Mouse (Mus musculus) adrenal gland, postnatal 25 days (tissue): ENCODE data around the gene Prkca. TPM values are rescaled to one million over a fixed set of nuclear protein-coding genes. Genes with fewer than 3 reads are reported as not detected.

Experiments used
- DNase-seq: peaks from one replicate; pipeline ENCODE4 v3.0.0; 2021; ENCODE audit warnings: mixed read lengths
- microRNA-seq, 2 experiments: library from miRNA; unstranded; fragments of <30 nt; microRNA quantifications; one replicate each; pipeline ENCODE4 v1.2.0; 2021
- total RNA-seq: library from RNA; stranded (reverse); gene quantifications from 2 replicates; pipeline ENCODE4 v1.2.3, GENCODE M21; 2021

Gene Prkca
- total RNA-seq, 1 experiment from 2014 or later: 7.8 TPM

- no peak for DNase-seq
These were observed 412.0 kb downstream of the Prkca start for GRCm38 (mm10) chr11:107931721-107932120.

GRCm38 (mm10) chr11:107931288-107931687, 412.4 kb downstream of the Prkca start:
- no peak for DNase-seq

DNA sequence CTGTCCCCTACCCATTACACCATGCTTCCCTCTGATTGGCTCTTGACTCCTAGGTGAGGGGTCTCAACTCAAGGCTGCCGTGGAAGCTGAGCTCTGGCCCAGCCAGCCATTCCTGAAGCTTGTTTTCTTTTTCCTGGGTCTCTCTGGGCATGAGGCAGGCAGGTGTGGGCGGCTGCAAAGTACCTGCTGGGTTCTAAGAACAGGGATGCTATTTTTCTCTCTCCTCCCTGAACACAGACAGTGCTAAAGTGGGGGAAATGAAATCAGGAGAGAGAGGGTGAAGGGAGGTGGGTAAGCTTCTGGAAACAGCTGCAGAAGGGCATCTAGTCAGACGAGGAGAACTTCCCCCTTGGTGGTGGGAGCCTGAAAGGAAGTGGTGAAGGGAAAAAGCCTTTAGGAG, 414.0 kb downstream of the Prkca start:
- DNase-seq: no peak

DNA sequence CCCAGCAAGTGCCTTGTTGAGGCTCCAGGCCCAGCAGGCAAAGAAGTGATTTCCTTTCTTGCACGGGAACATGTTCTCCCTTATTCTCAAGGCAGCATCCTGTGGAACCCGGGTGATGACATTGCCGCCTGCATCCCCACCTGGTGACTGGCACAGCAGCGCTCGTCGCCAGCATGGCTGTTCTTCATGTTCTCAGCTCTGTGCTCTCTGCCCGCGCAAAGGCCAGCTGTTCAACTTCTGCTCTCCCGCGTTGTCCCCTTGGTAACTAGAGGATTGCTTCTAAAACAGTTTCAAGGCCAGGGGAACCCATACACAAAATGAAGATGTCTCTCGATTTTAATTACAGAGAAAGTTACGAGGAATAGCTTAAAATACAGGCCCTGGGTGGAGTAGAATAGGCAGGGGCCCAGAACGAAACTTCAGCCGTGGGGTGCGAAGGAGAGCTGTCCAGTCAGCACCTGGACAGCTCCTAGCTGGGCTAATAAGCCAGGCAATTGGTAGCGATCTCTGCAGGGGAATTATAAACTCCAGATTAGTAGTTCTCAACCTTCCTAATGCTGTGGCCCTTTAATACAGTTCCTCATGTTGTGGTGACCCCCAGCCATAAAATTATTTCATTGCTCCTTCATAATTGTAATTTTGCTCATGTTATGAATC, 423.7 kb downstream of the Prkca start:
- peak; percentile 25 for DNase-seq

- DNase-seq: no peak
These were observed 425.9 kb downstream of the Prkca start for GRCm38 (mm10) chr11:107917721-107918235.

GRCm38 (mm10) chr11:107914634-107915226, 429.0 kb downstream of the Prkca start, which contains the start of gene Cacng5:
Gene Cacng5 (minus strand): TSS chr11:107915055.
- peak; percentile 24 for DNase-seq

GRCm38 (mm10) chr11:107913317-107913716, 430.4 kb downstream of the Prkca start:
- DNase-seq: no peak

GRCm38 (mm10) chr11:107905364-107905763, 438.4 kb downstream of the Prkca start:
- DNase-seq: no peak

DNA sequence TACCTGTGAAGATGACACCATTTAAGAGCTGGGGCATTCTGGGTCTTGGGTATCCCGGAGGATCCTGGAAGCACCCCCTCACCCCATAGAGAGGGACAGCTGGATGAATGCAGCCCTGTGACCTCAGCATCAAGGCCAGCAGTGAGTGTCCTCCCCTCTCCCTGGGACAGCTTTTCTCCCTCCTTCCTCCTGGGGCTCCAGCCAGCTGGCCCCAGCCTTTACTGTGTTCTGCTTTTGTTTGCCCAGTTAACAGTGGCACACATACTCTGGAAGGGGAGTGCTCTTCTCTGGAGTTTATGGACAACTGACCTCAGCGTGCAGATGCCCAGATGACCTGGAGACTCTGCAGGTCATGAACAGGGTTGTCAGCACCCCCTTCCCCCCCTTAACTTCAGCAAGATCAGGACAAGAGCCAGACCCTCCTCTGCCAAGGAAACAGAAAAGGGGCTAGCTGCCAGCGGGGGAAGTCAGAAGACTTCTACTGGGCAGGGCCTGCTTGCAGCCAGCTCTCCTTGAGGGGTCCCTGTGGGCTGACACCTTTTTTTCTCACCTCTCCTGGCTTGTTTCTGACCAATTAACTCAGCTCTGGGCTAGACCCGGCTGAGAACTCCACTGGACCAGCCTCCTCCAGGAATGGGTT, 439.6 kb downstream of the Prkca start:
- DNase-seq: peak; percentile 55

- no peak for DNase-seq
These were observed 443.3 kb downstream of the Prkca start for GRCm38 (mm10) chr11:107900470-107900869.

- no peak for DNase-seq
These were observed 445.0 kb downstream of the Prkca start for GRCm38 (mm10) chr11:107898698-107899097.

GRCm38 (mm10) chr11:107895635-107896034, 448.1 kb downstream of the Prkca start:
- no peak for DNase-seq

DNA sequence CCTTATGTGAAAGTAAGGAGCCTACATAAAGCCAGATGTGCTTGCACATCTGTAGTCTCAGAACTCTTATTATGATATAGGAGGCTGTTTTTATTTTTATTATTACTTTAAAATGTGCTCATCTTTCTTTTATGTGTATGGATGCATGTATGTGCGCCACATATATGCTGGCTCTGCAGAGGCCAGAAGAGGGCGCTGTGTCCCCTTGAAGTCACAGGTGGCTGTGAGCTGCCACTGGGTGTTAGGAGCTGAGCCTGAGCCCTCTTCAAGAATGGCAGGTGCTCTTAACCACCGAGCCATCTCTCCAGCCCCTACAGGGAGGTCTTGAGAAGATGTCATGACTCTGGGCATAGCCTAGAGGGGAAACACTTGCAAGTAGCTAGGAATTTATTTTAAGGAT, 452.4 kb downstream of the Prkca start:
- no peak for DNase-seq

GRCm38 (mm10) chr11:107887342-107887741, 456.4 kb downstream of the Prkca start:
- no peak for DNase-seq

Small RNAs within 50 kb of the gene (microRNA-seq; reads per million reads assigned to microRNA genes)
- gene Mir7223: 0 reads per million in 2 experiments

Other genes with a start within 250 kb of the Prkca start
- 25.6 TPM in 1 of 2 replicates, not detected in the other for gene Apoh, start 574 bp downstream of the Prkca start, total RNA-seq
- 15.4 and 21.5 TPM in 2 replicates for gene Cep112, start 81.3 kb upstream of the Prkca start, total RNA-seq